Mouse (Mus musculus) MEL (cell line): ENCODE data around the gene Nfkbib. TPM values are rescaled to one million over a fixed set of nuclear protein-coding genes. Genes with fewer than 3 reads are reported as not detected.

Experiments
- DNase-seq: peaks from one replicate; pipeline ENCODE4 v3.0.0; 2011; ENCODE audit warnings: low read depth, low spot score
- H3K27ac ChIP-seq: 2 replicates; pipeline ENCODE4 v1.5.1; 2012; ENCODE audit warnings: low read depth, mild to moderate bottlenecking, control low read depth, low read length, moderate library complexity; ENCODE audit not compliant: control insufficient read depth
- H3K27me3 ChIP-seq, 2 experiments: fragments of 150-350 bp in 1 of 2; sonication (generic) in 1 of 2; 2 replicates each; pipeline ENCODE4 v1.6.1; 2012; ENCODE audit warnings: low read length in 2 of 2, mild to moderate bottlenecking in 2 of 2, improper control_type of control experiment in 1 of 2, moderate library complexity in 1 of 2; ENCODE audit not compliant: insufficient read depth in 2 of 2, control insufficient read depth in 1 of 2
- H3K36me3 ChIP-seq, 2 experiments: 2 replicates each; pipeline ENCODE4 v1.6.1; 2012 to 2014; ENCODE audit warnings: low read length in 2 of 2, improper control_type of control experiment in 1 of 2, inconsistent platforms in 1 of 2, mild to moderate bottlenecking in 1 of 2; ENCODE audit not compliant: insufficient read depth in 2 of 2, control insufficient read depth in 1 of 2
- H3K4me1 ChIP-seq, 2 experiments: fragments of 150-350 bp in 1 of 2; sonication (generic) in 1 of 2; 2 replicates each; pipeline ENCODE4 v1.6.1; 2012; ENCODE audit warnings: low read length in 2 of 2, improper control_type of control experiment in 1 of 2, mild to moderate bottlenecking in 1 of 2; ENCODE audit not compliant: insufficient read depth in 2 of 2, control insufficient read depth in 1 of 2
- H3K4me3 ChIP-seq, 2 experiments: fragments of 150-350 bp in 1 of 2; sonication (generic) in 1 of 2; 2 replicates each; pipeline ENCODE4 v1.5.1; 2012; ENCODE audit warnings: low read depth in 2 of 2, low read length in 2 of 2, mild to moderate bottlenecking in 2 of 2, moderate library complexity in 2 of 2, control low read depth in 1 of 2, improper control_type of control experiment in 1 of 2; ENCODE audit not compliant: control insufficient read depth in 1 of 2, insufficient read depth in 1 of 2
- H3K79me2 ChIP-seq: 2 replicates; pipeline ENCODE4 v1.6.1; 2012; ENCODE audit warnings: mild to moderate bottlenecking, low read length, moderate library complexity; ENCODE audit not compliant: control insufficient read depth, poor library complexity, insufficient read depth
- H3K9ac ChIP-seq: 2 replicates; pipeline ENCODE4 v1.6.1; 2012; ENCODE audit warnings: low read depth, mild to moderate bottlenecking, control low read depth, low read length, moderate library complexity; ENCODE audit not compliant: control insufficient read depth, poor library complexity, severe bottlenecking
- H3K9me3 ChIP-seq: fragments of 150-350 bp; sonication (generic); replicated peaks from 2 replicates; pipeline ENCODE4 v1.6.1; 2012; ENCODE audit warnings: mild to moderate bottlenecking, low read length, improper control_type of control experiment, moderate library complexity; ENCODE audit not compliant: insufficient read depth
- BHLHE40 ChIP-seq: IDR thresholded peaks from 2 replicates; pipeline ENCODE4 v1.6.1; 2012; ENCODE audit warnings: low read depth, mild to moderate bottlenecking, inconsistent platforms, low read length, improper control_type of control experiment, borderline replicate concordance
- CHD1 ChIP-seq: IDR thresholded peaks from 2 replicates; pipeline ENCODE4 v1.6.1; 2012; ENCODE audit warnings: low read depth, mild to moderate bottlenecking, inconsistent platforms, low read length, improper control_type of control experiment
- CHD2 ChIP-seq: IDR thresholded peaks from 2 replicates; pipeline ENCODE4 v1.6.1; 2011; ENCODE audit warnings: low read length, improper control_type of control experiment
- CTCF ChIP-seq, 3 experiments: IDR thresholded peaks in 2 of 3; conservative IDR thresholded peaks in 1 of 3; 2 replicates each; pipeline ENCODE4 v1.5.1; 2011 to 2012; ENCODE audit warnings: low read length in 3 of 3, low read depth in 2 of 3, mild to moderate bottlenecking in 2 of 3, improper control_type of control experiment in 1 of 3, inconsistent platforms in 1 of 3, mixed read lengths in 1 of 3, moderate library complexity in 1 of 3; ENCODE audit not compliant: control insufficient read depth in 1 of 3, insufficient read depth in 1 of 3, poor library complexity in 1 of 3, severe bottlenecking in 1 of 3
- EP300 ChIP-seq, 2 experiments: IDR thresholded peaks; 2 replicates each; pipeline ENCODE4 v1.6.1; 2011; ENCODE audit warnings: improper control_type of control experiment in 2 of 2, low read length in 2 of 2, low read depth in 1 of 2, mild to moderate bottlenecking in 1 of 2
- GABPA ChIP-seq: IDR thresholded peaks from 2 replicates; pipeline ENCODE4 v1.6.1; 2012; ENCODE audit warnings: low read depth, mild to moderate bottlenecking, inconsistent platforms, low read length, improper control_type of control experiment, moderate library complexity
- GATA1 ChIP-seq: IDR thresholded peaks from 2 replicates; pipeline ENCODE4 v1.6.1; 2011; ENCODE audit warnings: low read depth, low read length, improper control_type of control experiment
- HCFC1 ChIP-seq: IDR thresholded peaks from 2 replicates; pipeline ENCODE4 v1.6.1; 2012; ENCODE audit warnings: low read depth, mild to moderate bottlenecking, inconsistent platforms, low read length, improper control_type of control experiment, moderate library complexity
- JUND ChIP-seq: IDR thresholded peaks from 2 replicates; pipeline ENCODE4 v1.6.1; 2011; ENCODE audit warnings: low read depth, mild to moderate bottlenecking, improper control_type of control experiment, low read length
- MAFK ChIP-seq: IDR thresholded peaks from 2 replicates; pipeline ENCODE4 v1.6.1; 2011; ENCODE audit warnings: low read depth, mild to moderate bottlenecking, low read length, improper control_type of control experiment, borderline replicate concordance
- MAX ChIP-seq: IDR thresholded peaks from 2 replicates; pipeline ENCODE4 v1.6.1; 2011; ENCODE audit warnings: low read length, improper control_type of control experiment
- MAZ ChIP-seq: IDR thresholded peaks from 2 replicates; pipeline ENCODE4 v1.6.1; 2012; ENCODE audit warnings: low read depth, mild to moderate bottlenecking, inconsistent platforms, low read length, improper control_type of control experiment
- MXI1 ChIP-seq: IDR thresholded peaks from 2 replicates; pipeline ENCODE4 v1.6.1; 2011; ENCODE audit warnings: mild to moderate bottlenecking, low read depth, low read length, improper control_type of control experiment
- MYC ChIP-seq: IDR thresholded peaks from 2 replicates; pipeline ENCODE4 v1.6.1; 2011; ENCODE audit warnings: low read depth, mild to moderate bottlenecking, low read length, improper control_type of control experiment, moderate library complexity
- NELFE ChIP-seq: IDR thresholded peaks from 2 replicates; pipeline ENCODE4 v1.6.1; 2011; ENCODE audit warnings: low read depth, low read length, improper control_type of control experiment
- NRF1 ChIP-seq: IDR thresholded peaks from 2 replicates; pipeline ENCODE4 v1.6.1; 2014; ENCODE audit warnings: low read depth, mild to moderate bottlenecking, inconsistent platforms, low read length, improper control_type of control experiment, moderate library complexity; ENCODE audit not compliant: poor library complexity, insufficient read depth, severe bottlenecking
- POLR2AphosphoS2 ChIP-seq: IDR thresholded peaks from 2 replicates; pipeline ENCODE4 v1.6.1; 2011; ENCODE audit warnings: low read length, improper control_type of control experiment
- POLR2AphosphoS5 ChIP-seq: IDR thresholded peaks from 2 replicates; pipeline ENCODE4 v1.6.1; 2012; ENCODE audit warnings: low read depth, borderline replicate concordance, mild to moderate bottlenecking, inconsistent platforms, low read length, moderate library complexity, mixed read lengths
- RAD21 ChIP-seq: IDR thresholded peaks from 2 replicates; pipeline ENCODE4 v1.6.1; 2011; ENCODE audit warnings: mild to moderate bottlenecking, low read depth, low read length, improper control_type of control experiment
- RCOR1 ChIP-seq: IDR thresholded peaks from 2 replicates; pipeline ENCODE4 v1.6.1; 2012; ENCODE audit warnings: low read depth, mild to moderate bottlenecking, inconsistent platforms, low read length, improper control_type of control experiment
- SIN3A ChIP-seq: IDR thresholded peaks from 2 replicates; pipeline ENCODE4 v1.6.1; 2012; ENCODE audit warnings: low read length, improper control_type of control experiment, inconsistent platforms
- SMC3 ChIP-seq: IDR thresholded peaks from 2 replicates; pipeline ENCODE4 v1.6.1; 2011; ENCODE audit warnings: low read depth, low read length, improper control_type of control experiment
- TBP ChIP-seq: IDR thresholded peaks from 2 replicates; pipeline ENCODE4 v1.8.0; 2011; ENCODE audit warnings: low read depth, low read length, improper control_type of control experiment
- TCF12 ChIP-seq: IDR thresholded peaks from 2 replicates; pipeline ENCODE4 v1.6.1; 2014; ENCODE audit warnings: low read depth, mild to moderate bottlenecking, inconsistent platforms, low read length, improper control_type of control experiment, moderate library complexity
- UBTF ChIP-seq: IDR thresholded peaks from 2 replicates; pipeline ENCODE4 v1.6.1; 2012; ENCODE audit warnings: low read depth, mild to moderate bottlenecking, inconsistent platforms, low read length, improper control_type of control experiment, moderate library complexity, borderline replicate concordance; ENCODE audit not compliant: insufficient read depth
- USF1 ChIP-seq: IDR thresholded peaks from 2 replicates; pipeline ENCODE4 v1.6.1; 2014; ENCODE audit warnings: low read depth, mild to moderate bottlenecking, inconsistent platforms, low read length, improper control_type of control experiment, moderate library complexity
- ZC3H11A ChIP-seq: IDR thresholded peaks from 2 replicates; pipeline ENCODE4 v1.6.1; 2012; ENCODE audit warnings: low read depth, mild to moderate bottlenecking, inconsistent platforms, low read length, improper control_type of control experiment
- ZKSCAN1 ChIP-seq: IDR thresholded peaks from 2 replicates; pipeline ENCODE4 v1.6.1; 2012; ENCODE audit warnings: low read depth, mild to moderate bottlenecking, inconsistent platforms, low read length, improper control_type of control experiment, moderate library complexity
- ZMIZ1 ChIP-seq: IDR thresholded peaks from 2 replicates; pipeline ENCODE4 v1.6.1; 2012; ENCODE audit warnings: low read depth, mild to moderate bottlenecking, inconsistent platforms, low read length, improper control_type of control experiment, moderate library complexity
- ZNF384 ChIP-seq: IDR thresholded peaks from 2 replicates; pipeline ENCODE4 v1.6.1; 2012; ENCODE audit warnings: low read depth, mild to moderate bottlenecking, inconsistent platforms, low read length, improper control_type of control experiment
- polyA plus RNA-seq, 2 experiments: library from polyadenylated mRNA; stranded (reverse) in 1 of 2; unstranded in 1 of 2; fragments of >175 nt in 1 of 2; fragments of >200 nt in 1 of 2; gene quantifications; 2 replicates each; pipeline versions ENCODE4 v1.2.1 to v1.2.4; 2012; ENCODE audit warnings: low replicate concordance in 2 of 2, low read depth in 1 of 2; ENCODE audit not compliant: insufficient read length in 2 of 2, insufficient read depth in 1 of 2, missing spikeins in 1 of 2
- total RNA-seq: library from RNA; depleted of rRNA; stranded (reverse); fragments of 300-350 nt; gene quantifications from 2 replicates; pipeline ENCODE4 v1.2.3, GENCODE M21; 2012

The Nfkbib gene
- total and polyA plus RNA-seq, 3 experiments: 32.9 to 52.7 TPM; not detected in 1

- Histone ChIP-seq H3K9ac (no peak overlapping the region), H3K27me3 (no peaks in the 10 kb centered on the region), H3K9me3 (no peaks in the 10 kb centered on the region), H3K4me1 (no peaks in the 10 kb centered on the region), H3K79me2 (no peaks in the 10 kb centered on the region), H3K27ac (no peak overlapping the region), H3K36me3 (no peaks in the 10 kb centered on the region), H3K4me3 (no peak overlapping the region)
- TF ChIP-seq CTCF (IDR thresholded peaks at IDR 0.05 in 2 of 3, conservative IDR thresholded peaks at IDR 0.05 in 1 of 3; ENCODE audit: control insufficient read depth in 1 of 3, insufficient read depth in 1 of 3, low read depth in 2 of 3, low read length in 3 of 3, poor library complexity in 1 of 3, severe bottlenecking in 1 of 3) (peak; percentile 49 to 72 (median 56)), SMC3 (no peak)
- DNase-seq: peak; percentile 40
Observed at GRCm38 (mm10) chr7:28727649-28728340, 39.5 kb downstream of the Nfkbib start.

DNA sequence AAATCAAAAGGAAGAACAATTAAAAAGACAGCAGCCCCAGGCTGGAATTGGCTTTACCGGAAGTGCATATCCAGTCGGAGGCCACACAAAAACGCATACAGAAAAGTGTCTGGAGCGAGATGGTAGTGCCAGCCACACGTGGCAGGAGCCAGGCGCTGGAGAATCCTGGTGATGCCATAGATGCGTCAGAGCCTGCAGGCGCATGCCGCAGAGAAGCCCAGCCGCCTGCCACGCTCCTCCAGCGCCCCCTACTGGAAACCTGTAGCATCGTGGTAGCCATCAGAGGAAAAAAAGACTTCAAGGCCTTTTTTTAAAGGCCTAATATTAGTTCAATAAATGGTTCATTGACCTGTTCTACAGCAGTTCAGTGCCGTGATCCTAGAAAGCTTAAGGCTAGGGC is 40.7 kb downstream of the Nfkbib start:
- Histone ChIP-seq H3K36me3 (no peaks in the 10 kb centered on the region), H3K27me3 (no peaks in the 10 kb centered on the region), H3K4me1 (no peaks in the 10 kb centered on the region), H3K27ac (no peak overlapping the region), H3K9me3 (no peaks in the 10 kb centered on the region), H3K4me3 (peak overlapping the region; percentile 48 to 50; a peak in 3 of 4 replicates), H3K79me2 (no peaks in the 10 kb centered on the region), H3K9ac (peak overlapping the region; percentile 59)
- TF ChIP-seq NELFE (peak; percentile 32; the same call in 1 of the 2 replicates), RCOR1 (no peak), HCFC1 (0 out of 2 replicates have a peak, but pooled peaks have one; percentile 14), SIN3A (peak; percentile 72; the same call in 1 of the 2 replicates), ZNF384 (peak; percentile 79), MYC (peak; percentile 79; the same call in 1 of the 2 replicates), MAFK (no peak), TBP (no peak), ZMIZ1 (no peak), BHLHE40 (no peak; the same call in 1 of the 2 replicates), MAX (peak; percentile 75; the same call in 1 of the 2 replicates), GATA1 (no peak), CHD2 (no peak), NRF1 (peak; percentile 60), JUND (no peak), UBTF (no peak), ZKSCAN1 (no peak), EP300 (IDR thresholded peaks at IDR 0.05; ENCODE audit: low read depth in 1 of 2, low read length in 2 of 2) (no peak), GABPA (no peak), ZC3H11A (peak; percentile 63), CTCF (IDR thresholded peaks at IDR 0.05 in 2 of 3, conservative IDR thresholded peaks at IDR 0.05 in 1 of 3; ENCODE audit: control insufficient read depth in 1 of 3, insufficient read depth in 1 of 3, low read depth in 2 of 3, low read length in 3 of 3, poor library complexity in 1 of 3, severe bottlenecking in 1 of 3) (peak; percentile 93 to 97 (median 96)), POLR2AphosphoS5 (no peak), MXI1 (peak; percentile 85), RAD21 (peak; percentile 89), TCF12 (peak; percentile 40; the same call in 1 of the 2 replicates), MAZ (no peak), SMC3 (peak; percentile 77), USF1 (0 out of 2 replicates have a peak, but pooled peaks have one; percentile 11), CHD1 (no peak), POLR2AphosphoS2 (no peak)
- peak; percentile 88 for DNase-seq
